Mouse (Mus musculus) brain, embryonic 14.5 days (tissue): ENCODE results near the gene Lingo1. TPM values are rescaled to one million over a fixed set of nuclear protein-coding genes. Genes with fewer than 3 reads are reported as not detected.

Source experiments
- DNase-seq: peaks from one replicate; pipeline ENCODE4 v3.0.0-alpha.2; 2011; ENCODE audit warnings: low read depth
- CTCF ChIP-seq: fragments of 200-500 bp; IDR thresholded peaks from 2 replicates; pipeline ENCODE4 v1.5.1; 2012; ENCODE audit warnings: inconsistent platforms, mild to moderate bottlenecking, moderate library complexity, borderline replicate concordance; ENCODE audit not compliant: insufficient read depth, insufficient read length; ENCODE audit errors: extremely low read depth
- POLR2A ChIP-seq: fragments of 200-500 bp; IDR thresholded peaks from 2 replicates; pipeline ENCODE4 v1.6.1; 2012; ENCODE audit warnings: mild to moderate bottlenecking, inconsistent platforms, borderline replicate concordance; ENCODE audit not compliant: poor library complexity, insufficient read depth, insufficient read length, severe bottlenecking; ENCODE audit errors: extremely low read depth
- polyA plus RNA-seq: library from polyadenylated mRNA; depleted of rRNA; stranded (reverse); fragments of >200 nt; gene quantifications from 2 replicates; pipeline ENCODE4 v1.2.3, GENCODE M21; 2012

Gene Lingo1
- polyA plus RNA-seq, 1 experiment = 205 TPM

- peak; percentile 73 for DNase-seq
- TF ChIP-seq POLR2A (no peak), CTCF (peak; percentile 58; the same call in 1 of the 2 replicates)
These were observed 28.6 kb upstream of the Lingo1 start for GRCm38 (mm10) chr9:56824900-56825299.

GRCm38 (mm10) chr9:56810916-56811315 is 14.6 kb upstream of the Lingo1 start:
- TF ChIP-seq CTCF (no peak), POLR2A (no peak)
- peak; percentile 37 for DNase-seq

- no peak for DNase-seq
- TF ChIP-seq POLR2A (no peak), CTCF (no peak)
These were observed 11.7 kb upstream of the Lingo1 start for GRCm38 (mm10) chr9:56807990-56808389.

GRCm38 (mm10) chr9:56803146-56803545 is 6.9 kb upstream of the Lingo1 start:
- TF ChIP-seq POLR2A (no peak), CTCF (no peak)
- DNase-seq = no peak

GRCm38 (mm10) chr9:56797876-56798275 is 1.6 kb upstream of the Lingo1 start:
- TF ChIP-seq POLR2A = no peak
- peak; percentile 91 for TF ChIP-seq CTCF
- peak; percentile 87 for DNase-seq

GRCm38 (mm10) chr9:56796656-56797131 is 426 bp upstream of the Lingo1 start:
- DNase-seq = peak; percentile 52
- no peak for TF ChIP-seq POLR2A
- peak; percentile 10; the same call in 1 of the 2 replicates for TF ChIP-seq CTCF

- TF ChIP-seq POLR2A = no peak
- DNase-seq = no peak
These were observed 4.5 kb downstream of the Lingo1 start for GRCm38 (mm10) chr9:56791696-56792261.

- peak; percentile 46 for DNase-seq
- no peak for TF ChIP-seq POLR2A
- TF ChIP-seq CTCF = no peak
These were observed 11.7 kb downstream of the Lingo1 start for GRCm38 (mm10) chr9:56784576-56784975.

GRCm38 (mm10) chr9:56776881-56777801 is 19.1 kb downstream of the Lingo1 start:
- peak; percentile 68 for DNase-seq
- no peak for TF ChIP-seq CTCF
- no peak for TF ChIP-seq POLR2A

- no peak for DNase-seq
- TF ChIP-seq CTCF (no peak), POLR2A (no peak)
These were observed 20.9 kb downstream of the Lingo1 start for GRCm38 (mm10) chr9:56775161-56775934.

- DNase-seq = peak; percentile 72
- peak; percentile 84 for TF ChIP-seq CTCF
- TF ChIP-seq POLR2A = no peak
These were observed 22.0 kb downstream of the Lingo1 start for GRCm38 (mm10) chr9:56774231-56774630.
